Mouse (Mus musculus) embryo, embryonic 9.5 days (tissue): Measurements from ENCODE around the gene Notch1.

ENCODE experiments used
- DNase-seq: peaks from one replicate; pipeline ENCODE4 v3.0.0-alpha.2; 2017; ENCODE audit errors: extremely low spot score

The Notch1 gene

GRCm38 (mm10) chr2:26481724-26482495 lies 34.6 kb downstream of the Notch1 start:
- no peak for DNase-seq

- no peak for DNase-seq
Measured at GRCm38 (mm10) chr2:26480911-26481310, 35.6 kb downstream of the Notch1 start.

- DNase-seq = no peak
Measured at GRCm38 (mm10) chr2:26478685-26479205, 37.7 kb downstream of the Notch1 start.

GRCm38 (mm10) chr2:26477911-26478310 lies 38.6 kb downstream of the Notch1 start:
- no peak for DNase-seq

- no peak for DNase-seq
Measured at GRCm38 (mm10) chr2:26475505-26476430, 40.7 kb downstream of the Notch1 start.

- no peak for DNase-seq
Measured at GRCm38 (mm10) chr2:26474789-26475504, 41.5 kb downstream of the Notch1 start.

- no peak for DNase-seq
Measured at GRCm38 (mm10) chr2:26472312-26473090, 44.0 kb downstream of the Notch1 start.

GRCm38 (mm10) chr2:26471652-26472285 lies 44.7 kb downstream of the Notch1 start:
- no peak for DNase-seq

- no peak for DNase-seq
Measured at GRCm38 (mm10) chr2:26470967-26471366, 45.5 kb downstream of the Notch1 start.

- no peak for DNase-seq
Measured at GRCm38 (mm10) chr2:26468376-26468775, 48.1 kb downstream of the Notch1 start.

- no peak for DNase-seq
Measured at GRCm38 (mm10) chr2:26463412-26463811, 53.1 kb downstream of the Notch1 start.

- no peak for DNase-seq
Measured at GRCm38 (mm10) chr2:26462980-26463379, 53.5 kb downstream of the Notch1 start.

- no peak for DNase-seq
Measured at GRCm38 (mm10) chr2:26461667-26462066, 54.8 kb downstream of the Notch1 start.

GRCm38 (mm10) chr2:26460837-26461236 lies 55.6 kb downstream of the Notch1 start:
- no peak for DNase-seq

GRCm38 (mm10) chr2:26460097-26460646 lies 56.3 kb downstream of the Notch1 start:
- no peak for DNase-seq

- DNase-seq = peak; percentile 34
Measured at GRCm38 (mm10) chr2:26459478-26459877, 57.0 kb downstream of the Notch1 start.

- DNase-seq = peak; percentile 64
Measured at GRCm38 (mm10) chr2:26458402-26459124, 57.9 kb downstream of the Notch1 start.

- DNase-seq = peak; percentile 77
Measured at GRCm38 (mm10) chr2:26449121-26450060, 67.1 kb downstream of the Notch1 start.
